Mouse (Mus musculus) neural tube, embryonic 10.5 days (tissue): ENCODE results near the gene Ppp2r1b.

Experiments used
- DNase-seq: peaks from one replicate; pipeline ENCODE4 v3.0.0-alpha.2; 2017; ENCODE audit warnings: low spot score; ENCODE audit errors: extremely low spot score

Ppp2r1b gene

GRCm38 (mm10) chr9:50836097-50836496 is 9.0 kb upstream of the Ppp2r1b start:
- no peak for DNase-seq

DNA sequence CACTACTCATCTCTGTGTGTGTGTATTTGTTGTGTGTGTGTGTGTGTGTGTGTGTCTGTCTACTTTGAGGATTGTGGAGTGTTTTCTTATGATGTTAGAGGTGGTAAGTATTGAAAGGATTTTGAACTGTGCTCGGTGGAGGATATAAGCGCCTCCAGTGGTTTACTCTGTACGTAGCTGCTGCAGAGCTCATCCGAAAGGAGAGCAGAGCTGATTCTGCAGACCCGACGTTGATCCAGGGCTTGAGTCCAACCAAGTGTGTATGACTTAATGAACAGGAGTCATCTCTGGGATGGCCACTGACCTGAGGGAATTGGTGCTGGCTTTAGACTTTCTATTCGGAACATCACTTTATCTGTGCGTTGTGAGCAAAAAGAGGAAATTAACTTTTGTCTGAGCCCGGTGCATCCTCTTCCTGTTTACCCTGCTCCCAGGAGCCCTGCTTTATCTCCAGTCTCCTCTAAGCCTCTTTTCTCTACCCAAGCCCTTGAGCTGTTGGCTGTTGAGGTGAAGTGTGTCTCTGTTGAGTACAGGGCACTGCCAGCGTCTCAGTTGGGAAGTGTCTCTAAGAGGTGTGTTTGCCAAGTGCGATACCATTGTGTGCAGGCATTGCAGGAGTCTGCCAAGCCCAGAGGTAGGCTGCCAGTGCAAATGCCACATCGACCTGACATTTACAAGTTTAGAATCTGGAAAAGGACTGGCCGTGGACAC is 3.9 kb upstream of the Ppp2r1b start:
- no peak for DNase-seq

DNA sequence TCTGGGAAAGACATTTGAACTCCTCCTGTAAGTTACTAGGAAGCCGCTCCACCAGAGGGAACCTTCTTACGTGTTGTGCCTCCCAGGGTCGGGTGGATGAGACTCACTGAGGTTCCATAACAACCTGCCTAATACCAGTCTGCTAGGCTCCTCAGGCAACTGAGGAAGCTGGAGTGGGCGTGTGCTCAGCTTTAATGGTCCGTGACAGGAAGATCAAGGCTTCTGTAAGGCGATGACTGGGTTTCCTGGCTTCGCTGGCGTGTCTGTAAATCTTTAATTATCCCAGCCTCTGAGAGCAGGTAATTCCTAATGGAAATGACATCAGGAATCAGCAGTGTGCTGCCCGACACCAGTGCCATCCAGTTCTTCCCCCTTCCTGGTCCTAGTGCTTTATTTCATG is 446 bp downstream of the Ppp2r1b start:
- DNase-seq: no peak

DNA sequence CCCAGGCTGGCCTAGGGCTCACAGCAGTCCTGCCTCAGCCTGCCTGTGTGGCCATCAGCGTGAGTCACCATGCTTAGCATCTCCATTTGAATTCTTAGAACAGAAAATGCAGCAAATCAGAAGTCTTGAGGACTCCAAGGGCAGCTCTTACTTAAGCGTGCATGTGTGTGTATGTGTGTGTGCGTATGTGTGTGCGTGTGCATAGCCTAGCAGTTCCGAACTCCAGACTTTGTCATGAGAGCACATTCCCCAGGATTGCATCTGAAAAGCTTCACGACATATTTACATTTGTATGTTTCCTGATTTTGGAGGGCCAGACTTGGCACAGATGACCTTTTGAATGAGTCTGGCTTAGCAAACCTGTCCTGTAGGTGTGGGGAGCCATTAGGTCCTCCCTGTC is 2.0 kb downstream of the Ppp2r1b start:
- no peak for DNase-seq

DNA sequence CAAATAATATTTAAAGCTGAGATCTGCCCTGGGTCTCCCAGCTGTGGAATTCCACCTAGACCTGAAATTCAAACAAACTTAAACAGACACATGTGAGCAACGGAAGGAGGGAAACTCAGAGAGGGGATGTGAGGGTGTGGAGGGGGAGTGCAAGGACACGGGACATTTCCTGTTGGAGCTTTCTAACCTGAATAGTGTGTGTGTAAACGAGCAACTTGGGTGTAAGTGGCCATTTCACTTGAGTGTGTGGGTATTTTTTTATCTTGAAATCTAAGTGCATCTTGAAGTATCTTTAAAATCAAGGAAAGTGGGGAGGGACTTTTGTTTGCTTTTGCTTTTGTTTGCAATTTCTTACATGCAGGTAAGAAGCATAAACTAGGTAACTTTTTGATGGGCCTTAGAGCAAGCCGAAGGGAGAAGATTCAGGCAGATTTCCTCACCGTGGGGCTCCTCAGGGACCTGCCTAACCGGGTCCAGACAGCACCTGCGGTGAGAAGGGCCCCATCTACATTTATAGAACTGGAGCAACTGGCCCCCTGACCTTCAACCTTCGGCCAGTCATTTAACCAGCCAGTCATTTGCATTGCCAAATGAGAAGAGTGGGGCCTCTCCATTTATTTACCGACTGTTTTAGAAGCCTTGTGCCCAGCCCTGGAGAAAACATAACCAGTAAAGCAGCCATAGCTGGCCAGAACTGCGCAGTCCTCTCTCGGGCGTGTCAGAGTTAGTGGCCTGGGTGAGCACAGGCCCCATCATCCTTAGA is 2.7 kb downstream of the Ppp2r1b start:
- DNase-seq: no peak

- no peak for DNase-seq
Measured at GRCm38 (mm10) chr9:50848821-50849220, 3.7 kb downstream of the Ppp2r1b start.

DNA sequence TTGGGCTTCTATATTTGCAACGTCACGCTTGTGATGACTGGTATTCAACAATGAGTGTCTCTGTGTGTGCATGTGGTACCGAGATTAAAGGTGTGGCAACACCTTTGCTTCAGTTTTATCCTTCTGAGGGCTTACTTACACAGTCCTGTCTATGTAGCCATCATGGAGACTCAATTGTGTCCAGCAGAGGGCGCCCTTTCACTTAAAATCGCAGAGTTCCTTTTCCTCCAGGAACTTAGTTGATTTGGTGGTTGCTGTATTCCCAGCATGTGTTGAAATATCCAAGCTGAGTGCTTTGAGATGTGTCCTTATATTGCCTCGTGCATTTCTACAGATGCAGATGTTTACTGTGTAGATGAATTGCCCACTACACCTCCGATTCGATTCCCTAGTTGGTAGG is 4.1 kb downstream of the Ppp2r1b start:
- peak; percentile 92 for DNase-seq

DNA sequence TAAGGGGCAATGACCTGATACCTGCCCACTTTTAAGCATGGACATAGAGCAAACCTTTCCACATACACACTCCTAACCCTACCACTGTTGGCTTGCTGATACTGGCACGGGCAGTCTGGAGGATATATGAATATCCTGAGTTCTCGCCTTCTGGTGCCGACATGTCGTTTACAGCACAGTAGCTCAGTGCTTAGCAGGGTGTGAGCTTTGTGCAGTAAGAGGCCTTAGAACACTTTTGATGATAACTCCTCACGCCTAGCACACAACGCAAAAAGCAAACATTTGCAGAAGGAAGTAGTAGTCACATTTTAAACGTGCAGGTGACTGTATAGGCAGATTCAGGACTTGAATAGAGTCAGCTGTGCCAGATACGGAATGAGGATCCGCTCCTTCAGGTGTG is 4.7 kb downstream of the Ppp2r1b start:
- DNase-seq: no peak

- DNase-seq: no peak
Measured at GRCm38 (mm10) chr9:50850271-50850670, 5.2 kb downstream of the Ppp2r1b start.

GRCm38 (mm10) chr9:50850713-50851112 is 5.6 kb downstream of the Ppp2r1b start:
- DNase-seq: no peak

DNA sequence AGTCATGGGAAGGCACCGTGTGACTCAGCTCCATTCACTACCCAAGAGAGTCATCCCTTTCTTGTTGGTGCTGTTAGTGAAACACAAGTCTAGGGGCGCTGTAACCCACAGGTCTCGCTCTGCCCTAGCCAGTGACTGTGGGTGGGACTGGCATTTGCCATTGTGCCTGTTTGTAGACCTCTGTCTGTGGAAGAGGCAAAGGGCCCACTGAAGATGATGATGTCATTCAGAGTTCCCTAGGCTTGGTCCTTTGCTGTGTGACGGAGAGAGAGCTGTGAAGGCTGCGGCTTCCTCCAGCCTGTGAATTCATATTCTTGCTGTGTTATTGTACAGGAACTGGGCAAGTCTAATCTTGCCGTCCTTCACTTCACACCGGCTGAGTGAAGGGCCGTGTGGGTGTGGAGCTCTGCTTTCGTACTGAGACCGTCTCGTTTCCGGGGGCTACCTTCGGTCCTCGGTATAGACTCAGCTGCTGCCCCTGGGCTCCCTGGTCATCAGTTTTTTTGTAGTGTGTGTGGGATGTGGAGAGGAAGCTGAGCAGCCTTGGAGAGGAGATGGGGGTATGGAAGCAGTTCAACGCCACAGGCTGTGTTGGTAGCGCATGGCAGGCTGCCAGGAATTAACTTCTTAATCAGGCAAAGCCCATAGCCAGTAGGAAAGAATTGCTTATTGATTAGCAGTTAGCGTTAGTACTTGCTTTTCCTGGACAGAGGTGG is 7.7 kb downstream of the Ppp2r1b start:
- no peak for DNase-seq

GRCm38 (mm10) chr9:50854376-50854775 is 9.3 kb downstream of the Ppp2r1b start:
- DNase-seq: peak; percentile 21

- DNase-seq: no peak
Measured at GRCm38 (mm10) chr9:50855133-50855766, 10.1 kb downstream of the Ppp2r1b start.

DNA sequence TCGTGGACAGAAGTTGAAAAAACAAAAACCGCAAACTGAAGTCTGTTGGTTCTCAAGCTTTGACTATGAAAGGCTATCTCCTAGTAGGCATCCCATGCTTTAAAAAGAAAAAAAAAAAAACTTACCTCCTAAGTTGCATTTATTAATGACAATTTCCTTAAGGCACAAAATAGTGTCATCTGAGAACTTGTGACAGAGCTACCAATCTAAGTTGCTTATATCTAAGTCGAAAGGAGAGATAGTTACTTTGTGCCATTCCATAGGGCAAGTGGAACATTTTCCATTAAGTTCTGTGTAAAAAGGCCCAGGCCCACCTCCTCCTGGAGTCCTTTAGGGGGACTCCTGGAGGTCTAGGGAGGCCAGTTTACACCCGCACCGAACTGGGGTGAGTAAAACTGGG is 10.7 kb downstream of the Ppp2r1b start:
- no peak for DNase-seq

DNA sequence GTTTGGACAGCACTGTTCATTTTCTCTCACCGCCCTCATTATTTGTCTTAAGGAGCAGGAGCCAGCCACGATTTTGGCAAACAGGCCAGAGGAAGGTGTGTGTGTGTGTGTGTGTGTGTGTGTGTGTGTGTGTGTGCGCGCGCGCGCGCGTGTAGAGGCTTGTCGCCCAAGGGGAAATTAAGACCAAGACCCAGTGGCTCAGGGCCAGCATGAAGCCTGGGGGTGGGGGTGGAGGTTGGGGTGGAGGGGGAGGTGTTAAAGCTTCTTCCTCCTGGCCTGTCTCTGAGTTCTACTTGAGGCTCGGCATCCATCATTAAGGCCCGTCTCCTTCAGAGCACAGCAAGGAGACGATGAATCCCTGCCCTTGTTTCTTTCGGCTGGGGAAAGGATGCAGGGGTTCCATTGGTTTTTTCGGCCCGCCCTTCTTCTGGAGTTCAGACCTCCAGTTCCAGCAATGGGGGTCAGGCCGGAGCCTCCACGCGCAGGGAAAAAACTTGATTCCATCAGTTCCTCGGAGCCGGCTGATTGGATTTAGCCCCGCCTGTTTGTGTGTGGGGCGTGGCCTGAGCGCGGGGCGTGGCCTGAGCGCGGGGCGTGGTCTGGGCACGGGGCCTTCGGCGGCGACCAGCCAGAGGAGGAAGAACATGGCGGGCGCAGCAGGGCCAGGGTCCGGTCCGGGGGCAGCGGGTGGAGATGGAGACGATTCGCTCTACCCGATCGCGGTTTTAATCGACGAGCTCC is 11.4 kb downstream of the Ppp2r1b start:
- peak; percentile 97 for DNase-seq

DNA sequence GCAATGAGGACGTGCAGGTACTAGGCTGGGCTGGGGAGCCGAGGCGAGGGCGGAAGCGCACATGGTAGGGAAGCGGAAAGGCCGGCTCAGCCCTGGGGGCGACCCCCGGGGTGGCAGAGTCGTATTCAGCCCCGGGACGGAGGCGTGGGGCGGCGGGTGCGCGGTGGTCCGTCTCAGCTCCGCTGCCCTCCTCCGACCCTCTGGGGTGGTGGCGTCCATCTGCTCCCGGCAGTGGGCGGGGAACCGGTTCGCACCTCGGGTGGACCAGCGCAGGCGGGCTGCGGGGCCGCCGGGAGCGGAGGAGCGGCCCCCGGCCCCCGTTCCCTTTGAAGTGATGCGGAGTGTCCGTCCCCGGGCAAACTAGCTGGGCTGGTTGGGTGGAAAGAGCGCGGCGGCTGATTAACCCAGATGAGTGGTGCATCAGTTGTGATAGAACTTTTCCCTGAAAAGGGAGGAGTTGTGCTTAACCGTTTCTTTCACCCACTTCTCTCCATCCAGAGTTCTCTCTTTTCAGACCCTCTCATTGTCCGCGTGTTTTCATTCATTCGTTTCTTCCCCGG is 12.1 kb downstream of the Ppp2r1b start:
- no peak for DNase-seq

DNA sequence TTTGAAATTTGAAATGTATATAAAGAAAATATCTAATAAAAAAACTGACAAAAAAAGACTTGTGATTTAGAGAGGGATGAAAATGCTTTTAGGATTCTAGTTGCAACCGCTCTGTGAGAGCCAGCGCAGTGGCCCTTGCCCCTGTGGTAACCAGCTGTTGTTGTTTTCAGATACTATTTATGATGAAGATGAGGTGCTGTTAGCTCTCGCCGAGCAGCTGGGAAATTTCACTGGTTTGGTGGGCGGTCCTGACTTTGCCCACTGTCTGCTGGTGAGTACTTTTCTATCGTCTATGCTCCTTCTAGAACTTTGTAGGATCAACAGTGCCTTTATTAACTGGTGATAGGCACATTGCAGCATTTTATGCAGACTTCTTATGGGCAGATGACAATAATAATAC is 13.6 kb downstream of the Ppp2r1b start:
- no peak for DNase-seq

DNA sequence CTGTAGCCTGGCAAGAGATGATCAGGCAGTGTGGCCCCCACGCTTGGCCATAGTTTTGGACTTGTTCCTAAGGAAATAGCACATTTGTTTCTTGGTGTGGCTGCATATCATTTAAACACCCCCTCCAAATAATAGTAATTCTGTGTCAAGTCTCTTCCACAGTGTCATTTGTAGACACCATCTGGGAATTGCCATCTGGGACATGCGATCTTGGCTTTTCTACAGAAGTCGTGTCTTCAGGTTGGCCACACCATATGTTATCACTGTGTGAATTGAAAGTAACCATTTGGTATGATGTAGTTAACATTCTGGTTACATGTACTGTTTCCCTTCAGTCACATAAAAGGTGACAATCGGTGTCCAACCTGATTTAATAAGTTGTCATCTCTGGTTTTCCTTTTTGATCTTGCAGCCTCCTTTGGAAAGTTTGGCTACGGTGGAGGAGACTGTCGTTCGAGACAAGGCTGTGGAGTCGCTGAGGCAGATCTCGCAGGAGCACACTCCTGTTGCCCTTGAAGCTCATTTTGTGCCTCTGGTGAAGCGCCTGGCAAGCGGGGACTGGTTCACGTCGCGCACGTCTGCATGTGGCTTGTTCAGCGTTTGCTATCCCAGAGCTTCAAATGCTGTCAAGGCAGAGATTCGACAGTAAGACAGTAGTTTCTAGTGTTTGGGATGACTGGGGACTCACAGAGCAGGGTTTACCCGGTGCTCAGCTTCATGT is 16.2 kb downstream of the Ppp2r1b start:
- DNase-seq: no peak

GRCm38 (mm10) chr9:50863824-50864223 is 18.7 kb downstream of the Ppp2r1b start:
- no peak for DNase-seq

DNA sequence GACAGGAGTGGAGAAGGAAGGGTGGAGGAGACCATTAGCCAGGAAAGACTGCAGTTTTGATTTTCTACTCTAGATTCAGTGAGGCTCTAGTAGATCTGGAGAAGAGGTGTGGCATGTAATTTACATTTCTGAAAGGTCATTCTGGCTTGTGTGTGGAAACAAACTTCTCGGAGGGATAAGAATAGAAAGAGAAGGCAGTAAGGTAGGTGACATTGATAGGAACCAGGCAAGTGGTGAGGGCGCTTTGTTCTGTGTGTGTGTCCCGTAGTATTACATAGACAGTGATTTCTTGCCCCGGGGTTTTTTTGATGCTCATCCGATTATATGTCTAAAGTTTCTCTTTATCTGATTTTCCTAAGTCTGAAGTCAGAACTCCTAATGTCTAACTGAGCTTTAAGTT is 19.8 kb downstream of the Ppp2r1b start:
- no peak for DNase-seq
